Mouse (Mus musculus): ENCODE measurements at regions not wholly inside any gene's neighbourhood (a gene's known extent, or its start where the extent isn't known, plus 50 kb on each side); places are given as distances from the start of the nearest gene placed in this dataset.
"Not testable (repeated sequence)": the region's sequence is repeated elsewhere in the genome, so short reads cannot be mapped to it uniquely, and the experiment has no call there.

DNA sequence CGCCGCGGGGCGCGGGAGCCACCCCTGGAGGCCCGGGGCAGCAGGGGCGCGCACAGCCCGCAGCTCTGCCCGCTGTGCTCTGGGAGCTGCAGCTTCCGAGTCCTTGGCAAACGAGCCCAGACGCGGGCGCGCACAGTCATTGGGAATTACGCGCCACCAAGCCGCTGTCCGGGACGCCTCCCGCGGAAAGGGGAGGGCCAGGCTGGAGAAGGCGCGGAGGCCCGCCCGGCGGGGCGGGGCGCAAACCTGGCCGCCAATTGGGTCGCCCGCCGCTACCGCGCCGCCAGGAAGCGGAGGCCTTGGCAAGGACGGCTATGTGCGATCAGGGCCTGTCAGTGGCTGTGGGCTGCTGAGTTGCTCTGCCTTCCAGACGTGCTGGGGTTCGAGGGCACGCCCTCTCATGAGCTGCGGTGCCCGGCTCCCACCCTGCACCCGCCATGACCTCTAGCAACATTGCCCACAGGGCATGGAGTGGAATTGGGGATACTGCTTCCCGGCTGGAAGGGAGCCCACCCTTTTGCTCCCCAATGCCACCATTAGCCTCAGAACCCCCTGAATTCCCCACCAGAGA is 739.1 kb upstream of the Ywhaq start:
- peak in 1 of 2 experiments; percentile 1 for DNase-seq (ENCODE audit: low spot score in 2 of 2)

DNA sequence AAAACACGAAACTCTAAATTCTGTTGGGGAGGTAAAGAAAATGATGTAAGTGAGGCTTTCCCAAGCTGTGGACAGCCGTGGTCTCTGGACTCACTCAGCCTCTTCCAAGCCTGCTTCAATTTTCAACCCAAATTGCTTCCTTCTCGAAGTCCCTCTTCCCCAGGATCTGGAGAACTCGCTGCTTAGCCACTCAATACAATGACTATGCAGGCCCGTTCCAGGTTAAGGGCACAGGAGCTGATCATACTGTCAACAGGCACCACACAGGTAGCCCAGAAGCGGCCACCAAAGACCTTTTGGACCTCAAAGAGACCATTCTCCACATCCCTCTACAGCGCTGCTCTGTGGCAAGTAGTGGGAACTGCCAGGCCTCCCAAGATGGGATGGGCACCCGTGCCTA is 737.9 kb upstream of the Ywhaq start:
- not testable (repeated sequence) for DNase-seq (ENCODE audit: low spot score in 2 of 2)
